Mouse (Mus musculus) activated CD4-positive, CD25-positive, alpha-beta regulatory T cell, adult 9 weeks (primary cell): ENCODE results near the gene Snai1. TPM values are rescaled to one million over a fixed set of nuclear protein-coding genes. Genes with fewer than 3 reads are reported as not detected.

ENCODE experiments used
- polyA plus RNA-seq: library from polyadenylated mRNA; unstranded; fragments of 100-300 nt; shearing (Covaris generic); gene quantifications from one replicate; pipeline ENCODE4 v1.2.1, GENCODE M21; 2017

The Snai1 gene
- not detected for polyA plus RNA-seq

DNA sequence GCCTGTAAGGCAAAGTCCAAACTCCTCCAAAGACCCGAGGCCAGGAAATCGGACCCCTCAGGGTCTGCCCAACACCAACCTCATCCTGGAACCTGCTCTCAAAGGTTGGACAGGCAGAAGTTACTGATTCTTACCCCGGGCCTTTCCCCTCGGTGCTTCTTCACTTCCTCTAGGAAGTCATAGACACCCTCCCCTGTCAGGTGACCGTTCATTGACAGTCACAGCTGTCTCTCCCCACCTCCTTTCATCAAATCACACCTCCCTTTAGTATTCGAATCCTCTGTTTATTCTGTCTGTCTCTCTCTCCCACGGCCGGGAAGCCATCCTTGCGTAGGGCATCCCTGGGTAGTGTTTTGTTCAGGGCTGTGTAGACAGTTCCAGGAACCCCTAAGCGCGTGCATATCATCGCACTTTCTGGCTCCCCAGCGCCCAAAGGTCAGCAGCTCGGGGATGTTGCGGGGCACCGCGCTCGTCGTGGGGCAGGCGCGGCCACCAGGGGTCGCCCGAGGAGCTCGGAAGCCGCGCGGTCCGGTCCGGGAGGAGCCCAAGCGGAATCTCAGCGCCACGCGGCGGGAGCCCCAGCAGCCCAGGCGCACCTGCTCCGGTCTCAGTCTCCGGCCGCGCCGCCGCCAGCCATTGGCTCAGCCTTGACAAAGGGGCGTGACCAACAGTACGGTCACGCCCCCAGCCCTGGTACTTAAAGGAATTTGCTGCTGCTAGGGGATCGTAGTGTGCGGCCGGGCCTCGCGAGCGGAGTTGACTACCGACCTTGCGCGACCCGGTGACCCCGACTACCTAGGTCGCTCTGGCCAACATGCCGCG is at the start of gene Snai1:
Gene Snai1 (plus strand): TSS at position 720 of the 822 bp plus-strand sequence.

DNA sequence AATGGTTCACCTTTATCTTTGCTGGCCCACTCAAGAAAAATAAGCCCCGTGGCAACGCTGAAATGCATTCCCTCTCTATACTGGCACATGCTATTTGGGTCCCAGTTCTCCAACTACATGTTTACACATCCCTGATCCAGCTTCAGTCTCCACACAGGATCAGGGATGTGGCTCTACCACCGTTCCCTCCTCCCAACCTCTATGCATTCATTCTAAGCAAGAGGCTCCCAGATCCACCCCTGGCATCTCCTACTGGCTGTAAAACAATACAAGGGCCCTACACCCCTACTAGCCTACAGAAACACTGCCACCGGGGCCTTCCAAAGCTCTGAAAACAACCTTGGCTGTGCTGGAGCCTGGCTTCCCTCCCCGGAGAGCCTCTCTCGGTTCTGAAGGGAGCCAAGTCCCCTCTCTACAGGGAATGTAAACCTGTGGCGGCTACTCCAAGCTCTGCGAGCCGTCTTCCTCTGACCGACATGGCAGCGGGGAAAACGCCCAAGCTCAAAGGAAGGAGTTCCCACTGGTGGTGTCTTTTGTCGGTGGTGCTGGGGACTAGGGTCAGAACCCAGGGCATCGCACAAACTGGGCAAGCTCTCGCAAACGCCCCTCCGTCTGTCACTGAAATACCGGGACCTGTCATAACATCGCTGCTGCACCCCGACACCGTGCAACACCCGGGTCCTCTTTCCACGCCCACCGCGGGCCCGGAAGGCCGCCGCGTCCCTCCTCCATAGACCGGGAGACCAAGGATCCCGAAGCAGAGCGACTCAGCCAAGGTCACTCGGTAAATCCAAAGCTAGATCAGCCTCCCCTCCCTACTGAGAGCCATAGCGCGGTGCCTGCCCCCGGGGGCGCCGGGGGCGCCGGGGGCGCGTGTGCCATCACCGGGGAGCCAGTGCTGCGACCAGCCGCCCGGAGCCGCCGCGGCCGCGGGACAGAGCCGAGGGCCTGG is 46.0 kb upstream of the Snai1 start, which contains the start of gene Rnf114:
Gene Rnf114 (plus strand): TSS at position 889 of the 952 bp plus-strand sequence.

DNA sequence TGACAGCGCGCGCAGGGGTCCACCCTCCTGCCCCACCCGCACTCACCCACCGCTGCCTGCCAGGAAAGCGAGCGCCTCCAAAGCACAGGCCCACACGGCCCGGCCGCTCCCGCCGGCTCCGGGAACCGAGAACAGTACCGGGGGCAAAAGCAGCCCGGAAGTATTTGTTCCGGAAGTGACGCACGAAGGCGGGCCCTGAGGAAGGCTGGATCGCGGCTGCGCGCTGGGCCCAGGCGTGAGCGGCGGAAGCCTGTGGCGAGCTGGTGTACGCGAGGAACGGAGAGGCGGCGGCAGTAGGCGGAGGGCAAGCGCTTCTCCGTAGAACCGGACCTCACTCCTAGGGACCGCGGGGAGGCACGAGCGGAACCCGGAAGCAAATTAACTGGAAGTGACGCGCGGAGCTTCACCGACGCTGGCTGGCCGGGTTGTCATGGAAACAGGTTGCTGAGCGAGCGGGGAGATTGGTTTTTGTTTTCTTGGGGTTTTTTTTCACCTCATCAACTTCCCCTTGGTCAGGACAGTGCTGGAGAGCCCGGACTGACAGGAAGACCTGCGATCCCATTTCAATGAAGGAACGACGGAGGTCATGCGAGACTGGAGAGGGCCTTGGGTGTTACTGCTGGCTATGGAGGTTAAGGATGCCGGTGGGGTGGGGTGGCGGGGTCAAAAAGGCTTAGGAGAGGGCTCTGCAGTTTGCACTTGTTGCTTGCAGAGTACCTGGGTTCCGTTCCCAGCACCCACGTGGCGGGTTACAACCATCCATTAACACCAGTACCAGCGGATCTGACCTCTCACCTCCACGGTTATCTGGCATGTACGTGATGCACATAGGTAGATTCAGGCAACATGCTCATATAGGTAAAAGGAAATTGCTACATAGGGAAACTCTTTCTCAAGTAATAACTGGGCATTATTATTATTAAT is 45.0 kb upstream of the Snai1 start, which contains the start of gene Spata2:
Gene Spata2 (minus strand): TSS at position 175 of the 924 bp plus-strand sequence.

Other genes with a start within 250 kb of the Snai1 start
- gene B4galt5, start 189.0 kb upstream of the Snai1 start, polyA plus RNA-seq = 3.6 TPM
- 75.5 TPM for gene Slc9a8, start 116.5 kb upstream of the Snai1 start, polyA plus RNA-seq
- 305 TPM for gene Rnf114, start 45.5 kb upstream of the Snai1 start, polyA plus RNA-seq
- 38.2 TPM for gene Spata2, start 45.3 kb upstream of the Snai1 start, polyA plus RNA-seq
- 369 TPM for gene Ube2v1, start 93.9 kb downstream of the Snai1 start, polyA plus RNA-seq
- not detected for gene Gm20431, start 123.3 kb downstream of the Snai1 start, polyA plus RNA-seq
- gene Cebpb, start 150.7 kb downstream of the Snai1 start, polyA plus RNA-seq = 0.43 TPM
- 10.0 TPM for gene Tmem189, start 151.6 kb downstream of the Snai1 start, polyA plus RNA-seq